Mouse (Mus musculus): ENCODE results near the gene Kalrn.

Kalrn gene

GRCm38 (mm10) chr16:33953008-33953407 is 620.3 kb downstream of the Kalrn start:
- no peak for DNase-seq

DNA sequence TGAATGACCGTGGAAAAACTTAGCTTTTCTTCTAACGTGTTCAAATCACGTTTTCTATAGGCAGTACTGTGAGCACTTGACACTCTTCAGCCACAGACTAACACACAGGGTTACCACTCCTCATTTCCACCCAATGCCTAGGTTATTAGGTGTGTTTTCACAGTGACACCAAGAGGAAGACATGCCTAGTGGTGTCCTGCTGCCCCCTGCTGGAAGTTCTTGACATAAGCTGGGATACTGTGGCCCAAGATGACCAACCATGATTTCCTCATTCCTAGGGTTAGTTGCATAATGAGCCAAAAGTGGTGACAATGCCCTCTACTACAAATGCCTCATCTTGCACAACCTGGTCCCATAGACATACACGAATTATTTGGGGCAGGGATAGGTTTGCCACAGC is 622.5 kb downstream of the Kalrn start:
- DNase-seq, result peak; percentile 80 to 89

DNA sequence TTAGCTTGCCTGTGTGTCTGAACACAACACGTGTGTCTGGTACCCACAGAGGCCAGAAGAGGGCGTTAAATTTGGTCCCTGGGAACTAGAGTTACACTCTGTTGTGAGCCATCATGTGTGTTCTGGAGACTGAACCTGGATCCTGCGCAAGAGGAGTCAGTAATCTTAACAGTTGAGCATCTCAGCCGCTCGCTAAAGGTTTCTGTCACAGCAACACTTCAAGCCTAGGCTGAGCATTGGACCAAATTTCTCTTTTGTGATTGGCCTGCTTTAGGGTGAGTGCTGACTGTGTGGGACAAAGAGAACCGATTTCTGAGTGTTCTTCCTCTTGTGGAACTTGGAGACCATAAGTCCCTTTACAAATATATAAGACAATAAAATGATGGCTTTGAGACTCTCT is 622.9 kb downstream of the Kalrn start:
- DNase-seq, result no peak

DNA sequence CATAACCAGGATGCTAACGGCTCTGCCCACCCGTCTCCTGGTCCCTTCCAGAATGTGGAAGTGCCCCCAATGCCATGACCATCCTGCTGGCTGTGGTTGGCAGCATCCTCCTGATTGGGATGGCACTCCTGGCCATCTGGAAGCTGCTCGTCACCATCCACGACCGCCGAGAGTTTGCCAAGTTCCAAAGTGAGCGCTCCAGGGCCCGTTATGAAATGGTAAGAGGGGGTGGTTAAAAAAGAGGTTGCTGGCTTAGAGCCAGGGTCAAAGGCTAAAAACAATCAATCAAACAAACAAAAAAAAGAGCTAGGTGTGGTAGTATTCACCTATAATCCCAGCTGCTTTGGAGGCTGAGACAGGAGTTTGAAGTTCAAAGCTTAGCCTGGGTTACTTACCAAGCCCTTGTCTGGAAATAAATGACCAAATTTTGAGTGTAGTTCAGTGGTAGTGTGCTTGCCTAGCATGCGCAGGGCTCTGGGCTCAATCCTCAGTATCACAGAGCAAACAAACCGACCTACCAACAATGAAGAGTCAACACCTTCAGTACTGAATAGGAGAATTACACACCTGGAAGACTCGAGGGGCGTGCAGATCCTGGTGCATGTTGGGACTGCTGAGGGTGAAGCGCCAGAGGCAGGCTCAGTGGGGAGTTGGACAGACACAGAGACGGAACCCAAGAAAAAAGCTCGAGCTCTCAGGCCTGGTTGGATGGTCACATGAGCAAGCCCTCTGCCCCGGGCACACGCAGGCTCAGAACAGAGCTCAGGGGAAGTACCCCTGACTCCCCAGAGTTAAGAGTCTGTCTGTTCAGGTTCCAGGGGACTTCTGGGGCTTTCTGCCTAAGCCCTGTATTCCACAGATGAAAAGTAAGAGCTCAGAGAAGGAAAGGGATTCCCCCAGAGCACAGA is 625.4 kb downstream of the Kalrn start:
- no peak for DNase-seq

- DNase-seq, result no peak
Measured at GRCm38 (mm10) chr16:33946021-33946420, 627.3 kb downstream of the Kalrn start.

GRCm38 (mm10) chr16:33944772-33945171 is 628.6 kb downstream of the Kalrn start:
- peak in 1 of 2 experiments; percentile 72 for DNase-seq

DNA sequence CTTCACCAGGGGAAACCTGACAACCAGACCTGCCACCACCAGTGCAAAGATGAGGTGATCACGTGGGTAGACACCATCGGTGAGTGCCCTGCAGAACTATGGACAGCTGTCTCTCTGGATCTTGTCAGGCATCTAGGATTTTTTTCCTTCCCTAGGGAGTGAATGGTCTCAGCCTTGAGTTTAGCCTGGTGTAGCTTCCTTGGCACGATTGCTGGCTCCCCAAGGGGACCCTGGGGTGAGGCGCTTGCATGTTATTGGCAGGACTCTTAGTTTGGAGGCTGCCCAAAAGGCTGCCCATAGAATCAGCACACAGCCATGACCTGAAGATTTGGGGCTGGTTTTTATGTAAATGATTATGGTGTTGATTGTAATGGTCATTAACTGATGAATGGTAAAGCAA is 629.2 kb downstream of the Kalrn start:
- no peak for DNase-seq

DNA sequence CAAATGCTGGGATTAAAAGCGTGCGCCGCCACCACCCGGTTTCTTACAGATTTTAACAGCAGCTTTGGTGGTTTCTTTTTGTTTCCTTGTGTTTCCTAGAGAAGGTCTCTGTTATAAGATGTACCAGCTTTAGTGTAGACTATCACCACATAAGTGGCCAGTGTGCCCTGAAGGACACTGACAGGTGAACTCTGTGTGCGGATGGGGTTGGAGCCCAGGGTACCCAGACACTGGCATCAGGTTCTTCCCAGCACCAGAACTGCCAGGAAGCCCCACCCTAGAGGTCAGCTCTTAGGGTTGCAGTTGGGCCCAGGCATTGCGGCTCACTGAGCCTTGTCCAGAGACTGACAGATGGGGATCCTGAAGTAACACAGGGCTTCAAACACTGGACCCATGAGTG is 629.9 kb downstream of the Kalrn start:
- no peak for DNase-seq

- peak; percentile 76 to 85 for DNase-seq
Measured at GRCm38 (mm10) chr16:33942341-33942740, 631.0 kb downstream of the Kalrn start.

- DNase-seq, result peak; percentile 64 to 87
Measured at GRCm38 (mm10) chr16:33941271-33941781, 632.0 kb downstream of the Kalrn start.

DNA sequence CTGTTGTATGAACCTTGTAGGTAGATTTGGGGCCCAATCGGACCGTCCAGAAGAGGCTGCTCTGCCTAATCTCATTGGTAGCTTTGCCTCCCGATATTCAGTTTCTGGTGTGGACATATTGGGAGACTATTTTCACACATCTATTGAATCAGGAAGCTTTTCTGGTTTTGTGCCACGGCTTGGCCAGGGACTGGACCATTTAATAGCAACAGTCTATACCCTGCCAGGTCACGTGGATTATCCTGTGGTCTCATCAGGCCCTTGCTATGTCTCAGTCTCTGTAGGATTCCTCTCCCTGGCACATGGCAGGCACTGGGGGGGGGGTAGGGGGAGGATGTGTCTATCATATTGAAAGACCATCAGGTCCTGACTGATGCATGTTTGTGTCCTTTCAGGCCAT is 633.2 kb downstream of the Kalrn start:
- no peak for DNase-seq

DNA sequence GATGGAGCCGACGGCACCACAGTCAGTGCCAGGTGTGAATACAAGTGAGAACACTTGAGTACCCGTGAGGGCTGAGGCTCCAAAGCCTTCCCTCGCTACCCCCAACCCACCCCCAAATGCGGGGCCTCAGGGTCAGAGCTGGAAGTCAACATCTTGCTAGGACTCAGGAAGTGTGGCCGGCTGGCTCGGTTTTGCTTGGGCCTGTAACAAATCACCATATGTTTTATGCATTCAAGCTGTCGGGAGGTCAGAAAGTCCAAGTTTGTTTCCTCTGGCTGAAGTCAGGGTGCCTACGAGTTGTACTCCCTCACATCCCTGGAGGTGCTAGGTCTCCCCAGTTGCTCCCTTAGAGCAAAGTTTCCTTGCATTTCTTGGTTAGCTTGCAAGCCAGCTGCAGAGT is 633.7 kb downstream of the Kalrn start:
- DNase-seq, result peak in 1 of 2 experiments; percentile 47

DNA sequence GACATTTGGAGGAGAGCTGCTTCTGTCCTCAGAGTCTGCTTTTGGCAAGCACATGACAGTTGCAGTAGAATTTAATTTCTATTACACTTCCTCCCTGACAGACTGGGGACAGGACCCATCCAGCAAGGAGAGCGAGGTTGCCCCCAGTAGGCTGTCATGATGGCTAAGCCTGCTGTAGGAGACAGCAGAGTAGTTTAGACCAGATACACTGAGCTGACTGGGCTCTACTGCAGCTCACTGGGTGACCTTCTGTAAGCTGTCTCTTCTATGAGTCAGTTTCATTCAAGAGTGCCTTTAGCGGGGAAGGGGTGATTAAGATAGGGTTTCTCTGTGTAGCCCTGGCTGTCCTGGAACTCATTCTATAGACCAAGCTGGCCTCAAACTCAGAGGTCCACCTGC is 634.2 kb downstream of the Kalrn start:
- DNase-seq, result no peak

- no peak for DNase-seq
Measured at GRCm38 (mm10) chr16:33938311-33939132, 634.8 kb downstream of the Kalrn start.

DNA sequence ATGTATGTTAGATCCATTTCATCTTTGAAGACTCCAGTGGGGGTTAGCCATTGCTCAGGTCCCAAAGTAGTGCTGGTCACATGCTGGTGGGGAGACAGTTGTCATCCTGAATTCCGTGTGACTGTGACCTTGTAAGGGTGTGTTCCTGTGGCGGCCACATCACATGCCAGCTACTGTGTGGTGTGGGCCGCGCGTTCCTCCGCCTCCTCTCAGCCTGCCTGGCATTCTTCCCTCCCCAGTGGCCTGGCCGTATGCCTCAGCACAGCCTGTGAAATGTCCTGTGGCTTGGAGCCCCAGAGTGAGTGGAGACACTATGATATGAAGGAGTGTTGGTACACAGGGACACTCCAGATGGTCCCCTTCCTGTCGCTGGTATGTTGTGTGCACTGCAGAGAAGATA is 635.8 kb downstream of the Kalrn start:
- DNase-seq, result peak; percentile 76 to 87

DNA sequence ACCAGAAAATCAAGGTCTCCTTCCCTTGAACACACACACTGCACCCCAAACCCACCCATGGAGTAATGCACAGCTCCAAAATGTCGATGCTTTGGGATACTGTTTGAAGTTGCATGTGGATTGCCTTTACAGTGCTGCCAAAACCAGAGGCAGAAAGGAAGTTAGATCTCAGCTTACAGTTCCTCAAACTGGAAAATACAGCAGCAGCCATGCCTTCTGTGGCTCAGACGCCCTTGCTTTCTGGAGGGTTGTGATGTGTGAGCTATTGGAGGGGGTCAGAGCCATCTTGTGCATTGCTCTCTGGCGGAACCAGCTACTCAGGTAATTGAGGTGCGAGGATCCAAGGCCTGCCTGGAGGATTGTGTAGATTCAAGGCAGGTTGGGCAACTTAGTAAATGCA is 636.4 kb downstream of the Kalrn start:
- DNase-seq, result no peak

DNA sequence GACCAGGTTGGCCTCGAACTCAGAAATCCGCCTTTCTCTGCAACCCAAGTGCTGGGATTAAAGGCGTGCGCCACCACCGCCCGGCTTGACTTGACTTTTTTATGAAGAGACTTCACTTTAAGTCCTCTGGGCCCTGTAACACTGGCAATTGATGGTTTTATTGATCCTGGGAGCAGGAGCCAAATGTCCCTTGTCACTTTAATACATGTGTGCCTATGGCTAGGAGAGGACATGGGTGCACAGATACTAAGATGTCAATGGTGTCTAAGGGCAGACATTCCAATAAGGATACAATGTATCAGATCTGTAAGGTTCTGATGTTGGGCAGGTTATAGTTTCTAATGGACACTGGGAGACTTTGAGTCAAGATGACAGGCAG is 637.9 kb downstream of the Kalrn start:
- DNase-seq, result no peak

GRCm38 (mm10) chr16:33934701-33935406 is 638.5 kb downstream of the Kalrn start:
- peak; percentile 69 to 85 for DNase-seq

GRCm38 (mm10) chr16:33933411-33933810 is 639.9 kb downstream of the Kalrn start:
- DNase-seq, result peak in 1 of 2 experiments; percentile 31

- DNase-seq, result peak in 1 of 2 experiments; percentile 33
Measured at GRCm38 (mm10) chr16:33932126-33932525, 641.2 kb downstream of the Kalrn start.

- DNase-seq, result no peak
Measured at GRCm38 (mm10) chr16:33931682-33932081, 641.6 kb downstream of the Kalrn start.

GRCm38 (mm10) chr16:33930785-33931184 is 642.5 kb downstream of the Kalrn start:
- DNase-seq, result peak in 1 of 2 experiments; percentile 59
